8 mouse cellular contexts compared by ENCODE assay signal in genomic region chr14:55884166-55884565, GRCm38 (mm10). TPM values are rescaled to one million over a fixed set of nuclear protein-coding genes. Genes with fewer than 3 reads are reported as not detected.
DNase-seq lines count a peak whose midpoint lies in the region; ATAC-seq and TF ChIP-seq lines count a peak whose summit lies in the region.

Gene Cbln3, minus strand, starts transcription at chr14:55884392.

- no peak; the same call in 1 of the 2 replicates for TF ChIP-seq CTCF in cerebellum, adult 2 months (IDR thresholded peaks at IDR 0.05; ENCODE audit: borderline replicate concordance, insufficient read depth, low read depth, low read length)
- TF ChIP-seq CTCF in olfactory bulb, adult 2 months (IDR thresholded peaks at IDR 0.05; ENCODE audit: insufficient read depth, low read depth, low read length), result no peak

- H3K27me3 ChIP-seq in cerebellum, adult 2 months (ENCODE audit: control insufficient read depth, insufficient read depth, low read length), result no peaks in the 10 kb centered on the region
- H3K27me3 ChIP-seq in intestine, embryonic 16.5 days (replicated peaks; ENCODE audit: control insufficient read depth, insufficient read depth, low read length), result no peaks in the 10 kb centered on the region

- peak within 1 kb of the TSS; percentile 88 for H3K9ac ChIP-seq in intestine, embryonic 16.5 days (ENCODE audit: low read depth, low read length)

- peak within 1 kb of the TSS; percentile 100 for H3K27ac ChIP-seq in cerebellum, adult 2 months (ENCODE audit: insufficient read depth, low read length)
- peak within 1 kb of the TSS; percentile 97 for H3K27ac ChIP-seq in intestine, embryonic 16.5 days (ENCODE audit: low read length)
- H3K27ac ChIP-seq in olfactory bulb, adult 2 months (ENCODE audit: insufficient read depth, low read depth, low read length), result no peak within 1 kb of the TSS

- H3K4me1 ChIP-seq in cerebellum, adult 2 months (ENCODE audit: control insufficient read depth, insufficient read depth, low read length), result peaks cover 28% of the 10 kb centered on the region
- peaks cover 32% of the 10 kb centered on the region for H3K4me1 ChIP-seq in intestine, embryonic 16.5 days (ENCODE audit: control insufficient read depth, insufficient read depth, low read length)
- peaks cover 24% of the 10 kb centered on the region for H3K4me1 ChIP-seq in olfactory bulb, adult 2 months (ENCODE audit: control insufficient read depth, insufficient read depth, low read length)

- peak; percentile 47 for DNase-seq in right cerebral cortex, postnatal 4 days
- no peak for DNase-seq in right cerebral cortex, postnatal 36 days (ENCODE audit: low spot score in 2 of 2)
- DNase-seq in cerebellum, adult 2 months, result peak; percentile 98 to 100
- DNase-seq in gastrocnemius, postnatal 25 days, result peak; percentile 63
- DNase-seq in lung, adult 18-20 months, result peak; percentile 40 to 50

- H3K4me3 ChIP-seq in cerebellum, adult 2 months (replicated peaks; ENCODE audit: insufficient read depth, low read depth, low read length), result peak within 1 kb of the TSS; percentile 96
- H3K4me3 ChIP-seq in intestine, embryonic 16.5 days (ENCODE audit: low read length), result peak within 1 kb of the TSS; percentile 85
- peak within 1 kb of the TSS; percentile 62 for H3K4me3 ChIP-seq in olfactory bulb, adult 2 months (ENCODE audit: insufficient read depth, low read depth, low read length)

- H3K4me2 ChIP-seq in intestine, embryonic 16.5 days (ENCODE audit: low read depth, low read length), result peak within 1 kb of the TSS; percentile 77

- 3% methylated on average over 4 of the region's 4 CpGs for WGBS in cerebellum, adult 2 months
- 28% methylated on average over 4 of the region's 4 CpGs for WGBS in intestine, embryonic 16.5 days
- 42% methylated on average over 4 of the region's 4 CpGs for WGBS in olfactory bulb, adult 2 months

- H3K9me3 ChIP-seq in intestine, embryonic 16.5 days (ENCODE audit: control insufficient read depth, low read length), result no peaks in the 10 kb centered on the region

- peak; percentile 90; the same call in 1 of the 2 replicates for TF ChIP-seq POLR2A in cerebellum, adult 2 months (IDR thresholded peaks at IDR 0.05; ENCODE audit: borderline replicate concordance, insufficient read depth, low read length)
- TF ChIP-seq POLR2A in olfactory bulb, adult 2 months (IDR thresholded peaks at IDR 0.05; ENCODE audit: insufficient read depth, low read depth, low read length), result no peak

- peak; percentile 10; the same call in 1 of the 2 replicates for ATAC-seq in intestine, embryonic 16.5 days
- ATAC-seq in erythroid progenitor cell, adult 5-6 weeks (replicated peaks; ENCODE audit: low FRiP score, poor library complexity, severe bottlenecking), result no peak

- H3K36me3 ChIP-seq in intestine, embryonic 16.5 days (ENCODE audit: control insufficient read depth, insufficient read depth, low read length), result peaks cover 14% of the 10 kb centered on the region

RNA-seq across cellular contexts. Expression of gene Cbln3, which starts in this region (rescaled TPM):
- polyA plus RNA-seq in cerebellum, adult 2 months (2012; rRNA removed), result 534 and 635 TPM in 2 replicates
- total RNA-seq in gastrocnemius, postnatal 25 days (2021), result not detected
- polyA plus RNA-seq in intestine, embryonic 16.5 days (2015; fragmentation: Nextera tagmentation; extraction: Ambion mirVana), result 0.17 and 0.27 TPM in 2 replicates
- polyA plus RNA-seq in olfactory bulb, adult 2 months (2012; ENCODE audit: insufficient read depth, insufficient read length, low replicate concordance, missing spikeins), result not detected in 2 replicates
- 0.42 TPM in 1 of 2 replicates, not detected in the other for total RNA-seq in erythroid progenitor cell, adult 5-6 weeks (2015; ENCODE audit: low replicate concordance)
- total RNA-seq in erythroid progenitor cell, adult 5-6 weeks (2017; ENCODE audit: low replicate concordance), result not detected in 2 replicates

Comparison
In these comparisons a context has a peak if more than half of its experiments do, and no peak if none do; other contexts are left out.
1. RNA of gene Cbln3 (polyA plus RNA-seq): 534 to 635 TPM in cerebellum, adult 2 months; 0.17 to 0.27 TPM in intestine, embryonic 16.5 days and not detected in olfactory bulb, adult 2 months; every median in the first group is over 100 times any median in the second.
2. DNase-seq: peak in right cerebral cortex, postnatal 4 days (single experiment), cerebellum, adult 2 months (2 of 2) and lung, adult 18-20 months (2 of 2); none in right cerebral cortex, postnatal 36 days (0 of 2).
3. Peak in DNase-seq in gastrocnemius, postnatal 25 days; RNA of the gene not detected or under 1 TPM.
4. Peak in ATAC-seq, H3K4me3 ChIP-seq, H3K27ac ChIP-seq, H3K9ac ChIP-seq and H3K4me2 ChIP-seq in intestine, embryonic 16.5 days; RNA of the gene not detected or under 1 TPM.
5. Peak in every context shown above with its lines, with median percentiles within 50 percentile points of each other: H3K4me3 ChIP-seq.